Mouse (Mus musculus) embryonic fibroblast, embryonic 13.5 days (primary cell): ENCODE results near the gene Masp1.

Experiments
- CTCF ChIP-seq: IDR thresholded peaks from 2 replicates; pipeline ENCODE4 v1.5.1; 2011; ENCODE audit warnings: mild to moderate bottlenecking, control low read depth, low read length, moderate library complexity, borderline replicate concordance; ENCODE audit not compliant: insufficient read depth
- POLR2A ChIP-seq: IDR thresholded peaks from 2 replicates; pipeline ENCODE4 v1.6.1; 2011; ENCODE audit warnings: low read depth, mild to moderate bottlenecking, control low read depth, low read length, moderate library complexity

- TF ChIP-seq POLR2A (no peak), CTCF (no peak)
Observed at GRCm38 (mm10) chr16:23554673-23555072, 34.1 kb upstream of the Masp1 start.
